10 mouse cellular contexts compared by ENCODE assay signal in the genomic region with DNA sequence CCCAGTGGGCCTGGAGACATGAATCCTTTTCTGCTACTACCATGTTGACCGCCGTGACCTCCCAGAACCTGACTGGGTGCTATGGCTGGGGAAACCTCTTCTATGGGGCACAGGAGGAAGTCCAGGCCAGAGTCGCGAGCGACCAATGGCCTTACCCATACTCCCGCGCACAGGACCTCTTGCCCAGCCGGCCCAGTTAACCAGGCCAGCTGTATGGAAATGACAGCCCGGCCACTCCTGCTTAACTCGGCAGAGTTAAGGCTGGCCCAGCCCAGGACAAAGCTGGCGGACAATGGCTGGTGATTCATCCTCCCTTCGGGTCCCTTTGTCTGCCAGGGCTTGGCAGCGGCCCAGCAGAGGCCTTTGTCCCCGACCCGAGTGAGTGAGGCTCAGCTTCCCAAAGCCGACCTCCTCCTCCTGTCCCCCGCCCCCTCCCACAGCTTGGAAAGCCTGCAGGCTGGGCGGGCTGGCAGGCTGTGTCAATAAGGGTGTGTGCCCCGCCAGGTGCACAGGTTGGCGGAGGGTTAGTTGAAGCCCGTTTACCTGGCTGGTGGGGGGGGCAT. TPM values are rescaled to one million over a fixed set of nuclear protein-coding genes. Genes with fewer than 3 reads are reported as not detected.
DNase-seq lines count a peak whose midpoint lies in the region; ATAC-seq and TF ChIP-seq lines count a peak whose summit lies in the region.
"Had no signal": no experiment of that assay in that cellular context is flagged by ENCODE, and none has a peak within 500 bp of the region (broad histone marks: within the 10 kb centered on the region; RNA-seq: fewer than 3 reads in every experiment).

No protein-coding gene starts in this region.

- peak overlapping the region; percentile 54 for H3K4me3 ChIP-seq in heart, embryonic 10.5 days
- H3K4me3 ChIP-seq in kidney, embryonic 14.5 days (ENCODE audit: low read length) = peak overlapping the region; percentile 69
- peak overlapping the region; percentile 60 for H3K4me3 ChIP-seq in lung, embryonic 14.5 days (ENCODE audit: low read depth, low read length)

- peak overlapping the region; percentile 83 for H3K27ac ChIP-seq in heart, embryonic 10.5 days
- H3K27ac ChIP-seq in kidney, embryonic 14.5 days (ENCODE audit: low read depth, low read length) = peak overlapping the region; percentile 89
- H3K27ac ChIP-seq in lung, embryonic 14.5 days (ENCODE audit: low read depth) = peak overlapping the region; percentile 98

- peak overlapping the region; percentile 88 for H3K4me2 ChIP-seq in kidney, embryonic 14.5 days (replicated peaks; ENCODE audit: low read depth, low read length)
- peak overlapping the region; percentile 81 for H3K4me2 ChIP-seq in lung, embryonic 14.5 days

- peak overlapping the region; percentile 86 for H3K9ac ChIP-seq in kidney, embryonic 14.5 days (ENCODE audit: low read depth, low read length)
- H3K9ac ChIP-seq in lung, embryonic 14.5 days = peak overlapping the region; percentile 67

- TF ChIP-seq CTCF in lung, embryonic 14.5 days (IDR thresholded peaks at IDR 0.05; ENCODE audit: low read depth) = no peak

- no peaks in the 10 kb centered on the region; the same call in 1 of the 2 replicates for H3K9me3 ChIP-seq in heart, embryonic 10.5 days
- H3K9me3 ChIP-seq in kidney, embryonic 14.5 days (ENCODE audit: control insufficient read depth, low read length) = no peaks in the 10 kb centered on the region
- H3K9me3 ChIP-seq in lung, embryonic 14.5 days (ENCODE audit: low read depth, low read length) = no peaks in the 10 kb centered on the region

- no peak for ATAC-seq in kidney, embryonic 14.5 days (ENCODE audit: low FRiP score, low TSS enrichment)
- ATAC-seq in lung, embryonic 14.5 days (ENCODE audit: insufficient read depth) = peak; percentile 61
- ATAC-seq in neutrophil, adult 5-6 weeks (ENCODE audit: extremely low read depth, insufficient number of reproducible peaks, low FRiP score, poor library complexity, severe bottlenecking) = peak; percentile 7; the same call in 1 of the 2 replicates

- peaks cover 77% of the 10 kb centered on the region for H3K27me3 ChIP-seq in heart, embryonic 10.5 days (ENCODE audit: insufficient read depth, poor library complexity, severe bottlenecking)
- no peaks in the 10 kb centered on the region for H3K27me3 ChIP-seq in kidney, embryonic 14.5 days (ENCODE audit: control insufficient read depth, insufficient read depth, low read length)
- peaks cover 39% of the 10 kb centered on the region for H3K27me3 ChIP-seq in lung, embryonic 14.5 days (ENCODE audit: insufficient read depth, low read length)

- peaks cover 64% of the 10 kb centered on the region for H3K4me1 ChIP-seq in heart, embryonic 10.5 days
- peaks cover 53% of the 10 kb centered on the region for H3K4me1 ChIP-seq in kidney, embryonic 14.5 days (ENCODE audit: control insufficient read depth, insufficient read depth, low read length)
- H3K4me1 ChIP-seq in lung, embryonic 14.5 days (ENCODE audit: insufficient read depth) = peaks cover 23% of the 10 kb centered on the region

- WGBS in heart, embryonic 10.5 days = 14% methylated on average over 21 of the region's 21 CpGs
- WGBS in kidney, embryonic 14.5 days = 8% methylated on average over 21 of the region's 21 CpGs
- 11% methylated on average over 21 of the region's 21 CpGs for WGBS in lung, embryonic 14.5 days

- H3K36me3 ChIP-seq in heart, embryonic 10.5 days = peaks cover 5% of the 10 kb centered on the region; the same call in 1 of the 2 replicates
- peaks cover 28% of the 10 kb centered on the region for H3K36me3 ChIP-seq in kidney, embryonic 14.5 days (ENCODE audit: control insufficient read depth, insufficient read depth, low read length)
- H3K36me3 ChIP-seq in lung, embryonic 14.5 days (ENCODE audit: insufficient read depth) = peaks cover 27% of the 10 kb centered on the region

- DNase-seq in 3T3-L1 (ENCODE audit: low read depth, low spot score) (peak; percentile 93), adipocyte (ENCODE audit: low spot score) (peak; percentile 96)
- DNase-seq in embryo, embryonic 9.5 days (ENCODE audit: extremely low spot score) = peak; percentile 79
- peak; percentile 73 for DNase-seq in heart, embryonic 10.5 days (ENCODE audit: low spot score)
- DNase-seq in lung, embryonic 14.5 days = peak; percentile 88
- no peak for DNase-seq in c-Kit-positive CD71-positive TER-119-positive erythroid progenitor cells, embryonic 14.5 days (ENCODE audit: low spot score)

RNA-seq across cellular contexts. Expression of gene Lfng, which starts 4.0 kb away (rescaled TPM):
- polyA plus RNA-seq in heart, embryonic 10.5 days (2016; fragmentation: Nextera tagmentation; extraction: Ambion mirVana) = 3.8 and 4.7 TPM in 2 replicates
- polyA plus RNA-seq in kidney, embryonic 14.5 days (2014; fragmentation: Nextera tagmentation; extraction: Ambion mirVana) = 32.2 and 39.0 TPM in 2 replicates
- polyA plus RNA-seq in lung, embryonic 14.5 days (2014; fragmentation: Nextera tagmentation; extraction: Ambion mirVana) = 20.5 and 22.0 TPM in 2 replicates
- 229 and 273 TPM in 2 replicates for total RNA-seq in neutrophil, adult 5-6 weeks (2017)

RNA-seq across cellular contexts. Expression of gene Ttyh3, which starts 37.7 kb away (rescaled TPM):
- 23.5 and 32.9 TPM in 2 replicates for polyA plus RNA-seq in heart, embryonic 10.5 days (2016; fragmentation: Nextera tagmentation; extraction: Ambion mirVana)
- 40.0 and 48.5 TPM in 2 replicates for polyA plus RNA-seq in kidney, embryonic 14.5 days (2014; fragmentation: Nextera tagmentation; extraction: Ambion mirVana)
- 56.4 and 61.6 TPM in 2 replicates for polyA plus RNA-seq in lung, embryonic 14.5 days (2014; fragmentation: Nextera tagmentation; extraction: Ambion mirVana)
- total RNA-seq in neutrophil, adult 5-6 weeks (2017) = 54.6 and 59.8 TPM in 2 replicates

RNA-seq across cellular contexts. Expression of gene Grifin, which starts 46.2 kb away (rescaled TPM):
- polyA plus RNA-seq in heart, embryonic 10.5 days (2016; fragmentation: Nextera tagmentation; extraction: Ambion mirVana) = not detected in 2 replicates
- 0.34 TPM in 1 of 2 replicates, not detected in the other for polyA plus RNA-seq in kidney, embryonic 14.5 days (2014; fragmentation: Nextera tagmentation; extraction: Ambion mirVana)
- polyA plus RNA-seq in lung, embryonic 14.5 days (2014; fragmentation: Nextera tagmentation; extraction: Ambion mirVana) = not detected in 2 replicates
- total RNA-seq in neutrophil, adult 5-6 weeks (2017) = 0.86 TPM in 1 of 2 replicates, not detected in the other
- total RNA-seq: common myeloid progenitor, adult 5-6 weeks had no signal
- polyA plus RNA-seq: testis, adult 2 months had no signal
